Mouse (Mus musculus): ENCODE measurements around the gene Sbk1.

GRCm38 (mm10) chr7:126340206-126340618 is 67.8 kb downstream of the Sbk1 start:
- TF ChIP-seq CTCF (conservative IDR thresholded peaks at IDR 0.05 in 1 of 2, IDR thresholded peaks at IDR 0.05 in 1 of 2; ENCODE audit: low read depth in 2 of 2, low read length in 2 of 2) = no peak
- TF ChIP-seq RAD21 (IDR thresholded peaks at IDR 0.05; ENCODE audit: low read depth, low read length) = no peak
- TF ChIP-seq KAT2A (IDR thresholded peaks at IDR 0.05; ENCODE audit: insufficient replicate concordance, low read length) = no peak
- TF ChIP-seq HCFC1 (IDR thresholded peaks at IDR 0.05; ENCODE audit: low read depth, low read length) = no peak
- no peak for TF ChIP-seq TBP (conservative IDR thresholded peaks at IDR 0.05; ENCODE audit: low read depth, low read length)
- no peak for TF ChIP-seq POLR2A (IDR thresholded peaks at IDR 0.05; ENCODE audit: low read depth, low read length)
- no peak for TF ChIP-seq ZNF384 (IDR thresholded peaks at IDR 0.05; ENCODE audit: low read depth, low read length)

Data from CH12.LX (cell line).